Mouse (Mus musculus) adrenal gland, adult 18-20 months (tissue): ENCODE results near the gene Ttf2. TPM values are rescaled to one million over a fixed set of nuclear protein-coding genes. Genes with fewer than 3 reads are reported as not detected.

Experiments used
- DNase-seq, 2 experiments: peaks; one replicate each; pipeline ENCODE4 v3.0.0; 2021 to 2022; ENCODE audit warnings: low spot score in 2 of 2
- long read RNA-seq, 2 experiments: library from polyadenylated mRNA; stranded (forward); transcript quantifications; one replicate each; pipeline ENCODE4 v2.0.0; 2021
- total RNA-seq, 2 experiments: library from RNA; stranded (reverse); gene quantifications; 1 replicate in 1 of 2; 2 replicates in 1 of 2; pipeline ENCODE4 v1.2.3; 2021

Ttf2 gene
- total RNA-seq: 1 to 10 TPM; 6.0 to 7.7 TPM
- long read RNA-seq, experiment 1, full-length matches to known transcripts: 1 of 5 reads
- long read RNA-seq, experiment 1, partial matches to known transcripts: 2 of 5 reads
- long read RNA-seq, experiment 1, other reads (novel, unspliced or antisense): 2 of 5 reads
- long read RNA-seq, experiment 2, full-length matches to known transcripts: 7 of 15 reads
- long read RNA-seq, experiment 2, partial matches to known transcripts: 7 of 15 reads
- long read RNA-seq, experiment 2, other reads (novel, unspliced or antisense): 1 of 15 reads

DNA sequence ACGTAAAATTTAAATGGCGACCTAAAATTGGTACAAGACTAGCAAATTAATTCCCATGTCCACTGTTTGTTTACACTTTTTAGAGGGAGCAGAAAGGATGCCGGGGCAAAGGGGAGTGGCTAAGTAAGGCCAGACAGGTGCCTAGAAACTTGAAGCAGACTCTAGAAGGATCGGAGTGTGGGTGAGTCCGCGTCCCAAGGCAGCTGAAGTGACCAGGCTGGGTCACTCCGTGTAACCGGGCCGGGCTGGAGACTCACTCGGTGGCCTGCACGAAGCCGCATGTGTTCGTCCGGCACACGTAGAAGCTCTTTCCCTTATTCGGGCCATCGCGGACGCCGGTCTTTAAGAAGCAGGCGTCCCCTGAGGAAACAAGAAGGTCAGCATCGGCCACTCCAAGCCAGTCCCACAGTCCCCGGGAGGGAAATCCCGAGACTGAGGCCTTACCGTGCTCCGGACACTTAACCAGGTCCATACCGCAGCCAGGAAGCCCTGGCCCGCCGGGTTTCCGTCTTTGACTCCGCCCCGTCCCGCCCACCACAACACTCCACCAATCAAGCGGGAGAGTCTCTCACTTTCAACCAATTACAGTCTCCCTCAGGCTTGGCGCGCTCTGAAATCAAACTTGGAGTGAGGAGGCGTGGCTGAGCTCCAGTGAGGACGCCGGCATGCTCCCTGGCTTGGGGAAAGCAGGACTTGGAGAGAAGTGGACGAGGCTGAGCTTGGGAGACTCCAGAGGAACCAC is at the start of gene Ttf2:
Ttf2 (minus strand) TSS at position 488 of the 742 bp plus-strand sequence.
- DNase-seq: peak; percentile 91 to 92

DNA sequence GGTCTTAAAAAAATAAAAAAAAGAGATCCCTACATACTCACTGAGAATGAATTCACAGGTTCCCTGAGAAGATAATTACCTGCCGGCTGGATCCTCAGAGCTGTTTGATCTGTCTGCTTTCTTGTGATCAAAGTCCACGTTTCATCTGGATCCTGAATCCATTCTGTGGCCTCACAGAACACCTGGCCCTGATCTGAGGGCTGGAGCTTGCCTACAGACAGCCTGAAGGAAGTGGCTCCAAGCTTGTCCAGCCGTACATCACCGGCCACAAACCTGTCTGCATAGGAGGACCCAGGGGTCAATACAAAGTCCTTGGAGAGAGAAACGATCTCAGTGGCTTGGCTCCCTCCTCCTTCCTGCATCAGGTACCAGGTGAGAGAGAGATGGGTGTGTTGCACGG is 49.0 kb upstream of the Ttf2 start:
- DNase-seq: no peak

DNA sequence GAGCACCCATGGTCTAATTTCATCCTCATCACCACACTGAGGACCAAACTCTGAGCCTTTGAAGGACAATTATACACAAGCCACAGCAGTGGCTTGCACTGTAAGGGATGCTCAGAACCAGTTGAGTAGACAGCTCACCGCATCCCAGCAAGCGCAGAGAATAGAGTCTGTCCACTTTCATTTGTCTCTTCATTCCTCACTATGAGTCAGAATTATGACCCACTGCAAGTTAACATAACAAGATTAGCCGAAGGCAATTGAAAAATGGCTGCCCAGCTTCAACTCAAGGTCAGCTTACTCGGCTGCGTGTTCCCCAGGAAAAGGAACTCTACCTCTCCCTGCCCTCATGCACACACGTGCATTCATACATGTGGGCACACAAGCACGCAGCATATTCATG is 46.6 kb upstream of the Ttf2 start:
- DNase-seq: no peak

DNA sequence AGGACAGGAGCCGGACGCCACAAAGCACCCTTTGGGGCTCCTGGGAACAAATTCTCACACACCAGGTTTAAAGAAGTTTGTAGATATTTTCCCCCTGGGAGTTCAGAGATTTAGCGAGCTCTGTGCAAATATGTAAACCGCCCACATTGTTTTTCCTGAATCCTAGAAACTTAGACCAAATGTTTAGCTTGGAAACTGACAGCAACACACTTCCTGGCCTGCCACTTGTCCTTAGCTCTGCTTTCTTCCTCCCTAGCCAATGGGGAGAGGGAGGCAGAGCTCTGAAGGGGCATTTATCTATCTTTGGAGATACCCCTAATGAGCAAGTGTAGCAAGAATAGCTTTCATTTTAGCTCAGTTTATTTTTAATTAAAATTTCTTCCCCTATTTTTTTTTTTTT is 45.8 kb upstream of the Ttf2 start:
- DNase-seq: no peak

DNA sequence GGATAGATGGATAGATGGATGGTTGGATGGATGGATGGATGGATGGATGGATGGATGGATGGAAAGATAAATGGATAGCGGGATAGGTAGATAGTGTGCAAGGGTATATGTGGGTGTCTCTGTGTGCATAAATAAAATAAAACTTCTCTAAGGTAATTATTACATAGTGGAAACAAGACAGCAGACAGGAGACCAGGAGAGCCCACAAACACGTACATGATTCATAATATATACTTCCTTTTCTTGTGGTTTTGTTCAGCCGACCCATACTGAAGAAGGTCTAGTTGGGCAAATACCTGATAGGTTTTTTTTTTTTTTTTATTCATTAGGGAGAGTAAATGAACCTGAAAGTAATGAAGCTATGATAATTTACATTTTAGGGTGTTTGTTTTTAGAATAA is 44.1 kb upstream of the Ttf2 start:
- DNase-seq: no peak

DNA sequence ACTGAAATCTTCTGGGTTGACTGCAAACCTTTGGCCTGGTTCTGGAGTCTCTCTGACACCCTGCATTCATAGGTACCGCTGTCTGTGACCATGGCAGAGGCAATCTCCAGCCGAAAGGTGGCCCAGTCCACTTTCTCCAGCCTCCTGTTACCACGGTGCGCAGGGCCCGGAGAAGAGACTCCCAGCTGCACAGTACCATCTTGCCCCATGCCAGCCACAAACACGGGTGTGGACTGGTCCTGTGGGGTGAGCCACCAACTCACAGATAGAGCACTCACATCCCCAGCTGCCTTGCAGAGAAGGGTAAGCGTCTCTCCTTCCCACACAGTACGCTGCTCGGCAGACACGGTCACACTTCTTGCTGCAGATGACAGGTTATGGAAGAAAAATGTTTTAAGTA is 43.5 kb upstream of the Ttf2 start:
- no peak for DNase-seq

DNA sequence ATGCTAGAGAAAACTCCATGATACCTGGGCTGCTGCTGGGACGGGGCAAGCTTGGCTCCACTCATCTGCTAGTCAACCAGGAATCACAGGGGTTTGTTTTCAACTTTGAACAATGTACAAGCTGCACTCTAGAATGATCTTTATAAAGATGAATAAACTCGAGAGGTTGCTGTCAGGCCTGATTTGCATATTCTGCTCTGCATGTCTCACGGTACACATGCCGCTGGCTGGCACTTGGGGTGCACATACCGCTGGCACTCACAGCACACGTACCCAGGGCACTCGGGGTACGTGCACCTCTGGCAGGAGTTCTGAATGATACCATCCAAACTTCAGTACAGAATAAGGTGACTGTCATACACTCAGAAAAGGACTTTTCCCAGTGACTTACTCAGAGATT is 43.1 kb upstream of the Ttf2 start:
- DNase-seq: no peak

DNA sequence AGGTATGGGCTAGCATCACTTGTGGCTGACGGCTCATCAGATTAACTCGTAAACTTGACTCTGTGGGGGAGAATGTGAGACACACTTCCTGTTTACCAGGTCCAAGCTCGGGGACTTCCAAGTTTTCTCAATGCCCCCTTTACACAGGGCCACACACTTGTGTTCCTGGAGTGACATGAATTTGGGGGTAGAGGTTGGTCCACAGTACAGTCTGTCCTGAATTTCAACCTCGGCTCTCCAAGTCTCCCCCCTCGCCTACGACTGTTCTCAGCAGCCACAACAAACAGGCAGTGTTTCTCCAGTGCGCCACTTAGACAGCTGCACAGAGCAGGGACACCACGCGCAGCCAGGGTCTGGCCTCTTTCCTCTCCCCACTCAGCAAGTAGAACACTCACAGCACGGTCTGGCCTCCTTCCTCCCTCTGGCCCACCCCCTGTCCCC is 42.7 kb upstream of the Ttf2 start:
- DNase-seq: no peak

DNA sequence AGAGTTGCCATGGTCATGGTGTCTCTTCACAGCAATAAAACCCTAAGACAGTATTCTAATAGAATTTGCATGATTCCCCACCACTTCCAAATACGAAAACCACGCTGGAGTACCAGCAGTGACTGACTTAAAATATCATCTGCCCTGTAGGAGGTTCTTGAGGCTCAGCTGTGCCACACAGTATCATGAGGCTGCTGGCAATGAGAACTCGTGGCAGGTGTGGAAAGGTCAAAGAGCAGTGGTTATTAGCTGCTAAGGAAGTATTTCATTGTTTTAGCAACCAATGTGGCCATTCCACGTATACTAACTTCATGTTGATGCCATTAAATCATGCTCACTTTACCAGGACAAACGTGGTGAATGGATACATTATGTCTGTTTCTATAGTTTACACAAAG is 41.7 kb upstream of the Ttf2 start:
- no peak for DNase-seq

DNA sequence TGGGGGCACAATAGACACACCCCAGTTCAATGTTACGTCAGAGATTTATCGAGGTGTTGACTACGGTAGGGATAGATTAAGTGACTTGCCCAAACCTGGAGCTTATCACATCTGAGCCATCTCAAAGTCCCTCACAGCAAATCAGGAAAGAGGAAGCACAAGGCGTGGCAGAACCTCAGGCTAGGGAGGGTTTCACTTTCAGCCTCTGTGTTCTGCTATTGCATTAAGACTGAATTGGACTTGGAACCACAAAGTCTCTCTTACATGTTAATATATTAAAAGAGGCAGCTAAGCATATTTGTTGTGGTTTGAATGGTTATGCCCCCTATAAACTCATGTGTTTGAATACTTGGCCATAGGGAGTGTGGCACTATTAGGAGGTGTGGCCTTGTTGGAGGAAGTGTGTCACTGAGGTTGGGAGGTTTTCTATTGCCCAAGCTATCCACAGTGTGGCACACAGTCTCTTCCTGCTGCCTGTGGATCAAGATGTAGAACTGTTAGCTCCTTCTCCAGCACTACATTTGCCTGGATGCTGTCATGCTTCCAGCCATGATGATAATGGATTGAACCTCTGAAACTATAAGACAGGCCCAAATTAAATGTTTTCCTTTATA is 41.2 kb upstream of the Ttf2 start:
- DNase-seq: no peak

DNA sequence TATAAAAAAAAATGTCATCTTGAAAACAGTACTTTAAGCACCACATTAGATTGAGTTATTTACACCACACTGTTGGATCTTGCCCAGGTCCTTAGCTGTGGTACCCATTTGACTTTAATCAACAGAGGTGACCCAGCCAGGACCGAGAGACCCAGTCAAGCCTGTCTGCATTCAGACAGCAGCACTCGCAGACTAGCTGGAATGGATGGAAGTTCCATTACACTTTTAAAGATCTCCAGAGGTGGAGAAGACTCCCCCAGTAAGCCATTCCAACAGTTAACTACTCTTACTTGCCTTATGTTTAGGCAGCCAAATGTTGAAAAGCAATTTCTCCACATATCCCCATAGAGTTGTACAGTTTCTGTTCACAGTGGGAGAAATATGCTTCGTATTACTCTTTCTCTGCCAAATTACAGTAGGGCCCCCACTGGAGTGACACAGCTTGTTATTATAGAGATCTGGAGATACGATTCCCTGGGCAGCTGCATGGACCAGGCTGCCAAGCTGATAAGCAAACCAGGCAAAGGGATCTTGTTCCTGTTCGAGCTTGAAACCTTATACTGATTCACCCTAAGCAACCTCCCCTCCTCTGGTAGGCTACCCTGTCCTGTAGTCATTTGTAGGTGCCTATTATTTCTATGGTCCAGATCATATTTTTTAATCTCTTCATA is 37.8 kb upstream of the Ttf2 start:
- DNase-seq: no peak

DNA sequence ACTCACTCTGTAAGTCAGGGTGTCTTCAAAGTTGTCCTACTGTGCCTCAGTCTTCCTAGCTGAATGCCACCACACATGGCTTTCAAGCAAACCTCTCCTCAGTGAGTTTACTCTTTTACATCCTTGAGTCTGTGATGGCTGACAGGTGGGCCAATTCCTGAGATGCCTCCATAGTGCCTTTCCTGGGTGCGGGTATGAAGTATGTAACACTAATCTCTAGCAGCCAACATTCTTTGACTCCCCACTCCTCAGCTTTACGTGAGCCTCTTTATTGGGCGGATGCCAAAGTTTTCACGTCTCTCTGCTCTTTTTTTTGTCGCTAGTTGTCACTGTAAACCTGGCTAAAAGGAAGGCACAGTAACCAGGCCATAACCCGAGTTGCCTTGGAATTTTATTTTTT is 35.9 kb upstream of the Ttf2 start:
- no peak for DNase-seq

DNA sequence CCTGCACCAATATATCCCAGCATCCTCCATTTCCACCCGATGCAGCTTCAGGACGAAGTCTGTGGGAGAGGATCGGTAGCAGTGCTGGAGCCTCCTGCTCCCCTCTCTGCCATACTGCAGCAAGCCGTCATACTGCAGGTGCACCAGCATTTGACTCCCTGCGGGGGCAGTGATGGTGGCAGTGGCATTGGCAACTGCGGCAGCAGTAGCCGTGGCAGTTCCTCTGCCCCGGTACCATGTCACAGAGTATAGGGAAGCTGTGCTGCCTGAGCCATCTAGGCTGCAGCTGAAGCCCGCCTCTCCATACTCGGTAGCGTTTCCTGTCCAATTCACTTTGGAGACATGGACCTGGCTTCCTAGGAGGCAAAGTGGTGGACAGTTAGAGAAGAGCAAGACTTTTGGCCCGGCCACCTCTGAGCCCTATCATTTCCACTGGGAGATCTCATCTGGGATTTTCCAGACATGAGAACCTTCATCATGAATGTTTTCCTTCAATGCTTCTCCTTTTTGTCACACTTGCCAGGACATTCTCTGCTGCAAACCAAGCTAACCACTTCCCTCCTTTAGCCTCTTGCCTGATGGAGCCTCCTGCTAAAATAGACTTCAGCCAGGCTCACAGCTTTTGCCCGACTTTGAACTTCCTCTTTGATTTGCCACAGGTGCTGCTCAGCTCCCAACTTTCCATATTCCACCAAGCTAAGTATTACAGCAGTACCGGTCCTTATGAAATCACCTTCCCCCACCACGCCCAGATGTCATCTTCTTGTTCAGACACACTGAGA is 34.3 kb upstream of the Ttf2 start:
- no peak for DNase-seq

DNA sequence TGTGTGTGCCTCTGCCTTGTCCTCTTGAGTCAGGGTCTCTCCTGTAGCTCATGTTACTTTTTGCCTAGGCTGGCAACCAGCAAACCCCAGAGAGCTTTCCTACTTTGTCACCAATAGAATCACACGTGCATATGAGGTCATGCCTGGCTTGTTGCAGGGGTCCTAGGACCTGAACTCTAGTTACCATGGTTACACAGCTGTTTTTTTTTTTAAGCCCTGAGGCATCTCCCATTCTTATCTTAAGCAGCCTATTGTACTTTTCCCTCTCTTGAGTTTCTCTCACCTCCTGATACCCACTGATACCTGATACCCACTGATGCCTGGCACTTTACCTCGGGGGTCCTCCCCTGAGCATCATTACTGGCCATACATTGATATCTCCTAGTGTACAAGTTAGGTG is 30.3 kb upstream of the Ttf2 start:
- no peak for DNase-seq

DNA sequence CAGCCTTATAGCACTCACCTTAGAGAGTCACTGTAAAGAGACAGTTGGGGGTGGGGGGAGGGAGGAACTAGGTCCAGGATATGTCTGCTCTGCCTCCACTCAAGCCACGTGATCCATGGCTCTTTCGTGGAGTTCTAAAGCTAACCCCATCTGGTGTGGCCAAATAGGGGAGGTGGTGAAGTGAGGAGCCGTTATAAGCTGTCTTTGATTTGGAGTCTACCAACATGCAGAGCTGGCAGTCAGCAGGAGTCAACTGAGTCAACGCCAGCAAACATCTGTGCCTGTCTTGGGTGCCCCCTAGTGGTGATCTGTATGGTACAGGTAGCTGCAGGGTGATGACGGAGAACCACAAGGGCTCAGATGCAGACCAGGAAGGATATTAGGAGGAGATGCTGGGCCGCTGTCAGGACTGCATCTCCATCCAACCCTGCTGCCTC is 29.5 kb upstream of the Ttf2 start:
- peak; percentile 73 to 76 for DNase-seq

DNA sequence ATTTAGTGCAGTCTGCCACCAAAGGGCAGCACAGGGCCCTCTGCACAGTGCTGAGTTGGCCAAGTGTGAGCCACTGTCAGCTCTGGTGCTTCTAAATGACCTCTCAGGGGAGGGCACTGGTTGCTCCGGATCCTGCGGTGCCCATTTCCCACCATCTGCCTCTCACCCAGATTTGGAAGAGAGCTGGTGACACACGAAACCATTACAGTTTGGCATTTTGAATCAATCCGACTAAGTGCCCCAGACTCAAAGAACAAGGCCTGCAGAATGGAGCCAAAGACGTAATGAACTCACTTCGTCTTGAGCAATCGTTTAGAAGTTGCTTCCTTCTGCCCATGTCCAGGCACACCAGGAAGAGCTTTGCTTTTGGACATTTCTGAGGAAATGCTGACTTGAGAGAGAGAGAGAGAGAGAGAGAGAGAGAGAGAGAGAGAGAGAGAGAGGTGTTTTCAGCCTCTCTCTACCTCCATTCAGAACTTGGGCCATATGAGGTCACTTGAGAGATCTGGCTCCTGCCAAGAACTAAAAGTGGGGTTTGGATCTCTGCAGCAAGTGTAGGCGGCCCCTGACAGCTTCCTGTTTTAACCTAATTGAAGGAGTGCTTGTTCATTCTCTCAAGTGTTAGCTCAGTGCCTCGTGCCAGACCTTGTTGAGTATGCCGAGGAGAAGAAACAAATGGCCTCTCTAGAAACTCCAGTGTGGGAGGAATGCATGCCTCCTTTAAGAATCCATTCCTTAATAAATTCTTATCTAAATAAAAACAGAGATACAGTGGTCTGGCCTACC is 28.5 kb upstream of the Ttf2 start:
- no peak for DNase-seq

DNA sequence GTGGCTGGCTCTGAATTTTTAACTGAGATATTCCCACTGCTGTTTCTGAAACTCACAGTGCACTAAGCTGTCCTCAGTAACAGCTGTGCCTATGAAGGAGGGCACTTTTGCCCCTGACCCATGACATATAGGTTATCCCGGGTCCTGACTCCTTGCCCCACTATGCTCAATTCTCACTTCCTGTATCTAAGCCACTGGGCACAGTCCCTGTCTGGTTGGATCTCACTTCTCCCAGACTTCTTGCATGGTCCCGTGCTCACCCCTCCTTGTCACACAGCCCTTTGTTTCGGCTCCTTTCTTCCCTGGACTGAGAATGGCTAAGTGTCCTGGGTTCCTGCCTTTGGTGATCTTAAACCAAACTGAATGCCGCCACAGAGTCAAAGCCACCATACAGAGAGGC is 24.8 kb upstream of the Ttf2 start:
- DNase-seq: no peak

DNA sequence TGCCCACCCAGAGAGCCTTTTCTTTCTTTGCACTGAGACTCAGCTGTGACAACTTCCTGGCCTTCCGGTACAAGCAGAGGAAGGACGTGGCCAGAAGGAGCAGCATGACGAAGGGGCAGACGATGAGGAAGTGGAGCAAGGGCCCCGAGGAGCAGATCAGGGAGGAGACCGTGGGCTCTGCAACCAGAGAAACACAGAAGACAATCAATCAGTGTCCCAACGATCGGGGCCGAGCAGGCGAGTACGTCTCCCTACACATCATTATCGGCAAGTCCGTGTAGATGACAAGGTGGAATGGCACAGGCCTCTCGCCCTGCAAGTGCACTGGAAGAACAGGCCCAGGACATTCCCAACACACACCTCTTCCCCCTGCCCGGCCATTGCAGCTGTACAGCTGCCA is 24.3 kb upstream of the Ttf2 start:
- DNase-seq: peak in 1 of 2 experiments; percentile 18

DNA sequence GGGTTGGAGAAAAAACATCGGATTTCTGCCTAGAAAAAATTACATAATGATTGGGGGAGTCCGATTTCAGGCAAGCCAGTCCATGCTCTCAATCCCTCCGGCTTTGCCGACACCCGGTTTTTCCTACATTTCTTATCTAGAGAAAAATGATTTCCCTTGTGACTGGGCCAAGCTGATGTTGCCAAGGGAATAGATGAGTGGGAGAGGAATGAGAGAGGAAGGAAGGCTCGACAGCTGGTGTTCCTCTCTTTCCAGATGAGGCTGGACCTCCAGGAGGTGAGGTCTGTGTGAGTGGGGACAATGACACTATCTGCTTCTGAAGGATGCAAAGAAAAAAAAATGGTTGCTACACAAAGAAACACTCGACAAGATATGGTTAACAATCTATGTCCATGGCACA is 23.7 kb upstream of the Ttf2 start:
- no peak for DNase-seq

DNA sequence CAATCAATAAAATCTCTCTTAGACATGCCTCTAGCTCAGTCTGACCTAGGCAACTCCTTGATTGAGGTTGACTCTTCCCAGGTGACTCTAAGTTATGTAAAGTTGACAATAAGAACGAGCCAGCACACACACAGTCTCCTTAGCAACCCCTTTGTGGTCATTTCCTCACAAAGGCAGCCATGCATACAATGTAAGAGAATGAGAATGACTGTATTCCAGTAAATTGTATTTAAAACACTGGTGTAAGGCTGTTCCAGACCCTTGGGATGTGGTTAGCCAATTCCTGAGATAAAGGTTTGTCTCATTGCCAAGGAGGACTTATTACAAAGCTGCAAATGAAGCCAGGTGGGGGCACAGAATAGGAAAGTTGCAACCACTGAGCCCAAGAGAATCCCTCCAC is 20.8 kb upstream of the Ttf2 start:
- DNase-seq: no peak
